Mouse (Mus musculus) forebrain, postnatal 0 days (tissue): ENCODE results near the gene Dnajc12. TPM values are rescaled to one million over a fixed set of nuclear protein-coding genes. Genes with fewer than 3 reads are reported as not detected.
"Not testable (repeated sequence)": the region's sequence is repeated elsewhere in the genome, so short reads cannot be mapped to it uniquely, and the experiment has no call there.

Experiments used
- ATAC-seq: fragments of 200-750 bp; cut with Nextera tagmentation; 2 replicates; pipeline ENCODE4 v1.8.0; 2017; ENCODE audit warnings: mild to moderate bottlenecking, moderate library complexity
- DNase-seq: peaks from one replicate; pipeline ENCODE4 v3.0.0-alpha.2; 2015
- H3K27ac ChIP-seq: fragments of 300-500 bp; sonication (generic); 2 replicates; pipeline ENCODE4 v1.5.1; 2014; ENCODE audit warnings: low read depth, mild to moderate bottlenecking, antibody characterized with exemption, low read length, moderate library complexity, mixed read lengths
- H3K27me3 ChIP-seq: fragments of 300-500 bp; sonication (generic); 2 replicates; pipeline ENCODE4 v1.6.1; 2014; ENCODE audit warnings: mild to moderate bottlenecking, low read length, mixed read lengths; ENCODE audit not compliant: insufficient read depth
- H3K36me3 ChIP-seq: fragments of 300-500 bp; sonication (generic); 2 replicates; pipeline ENCODE4 v1.6.1; 2014; ENCODE audit warnings: mild to moderate bottlenecking, moderate library complexity; ENCODE audit not compliant: insufficient read depth
- H3K4me1 ChIP-seq: fragments of 300-500 bp; sonication (generic); 2 replicates; pipeline ENCODE4 v1.6.1; 2014; ENCODE audit warnings: antibody characterized with exemption; ENCODE audit not compliant: insufficient read depth
- H3K4me2 ChIP-seq: fragments of 300-500 bp; sonication (generic); 2 replicates; pipeline ENCODE4 v1.6.1; 2014; ENCODE audit warnings: low read depth, mild to moderate bottlenecking, moderate library complexity
- H3K4me3 ChIP-seq: fragments of 300-500 bp; sonication (generic); 2 replicates; pipeline ENCODE4 v1.5.1; 2014; ENCODE audit warnings: low read depth, low read length, mixed read lengths
- H3K9ac ChIP-seq: fragments of 300-500 bp; sonication (generic); 2 replicates; pipeline ENCODE4 v1.6.1; 2014; ENCODE audit warnings: mild to moderate bottlenecking
- H3K9me3 ChIP-seq: fragments of 300-500 bp; sonication (generic); 2 replicates; pipeline ENCODE4 v1.6.1; 2016; ENCODE audit warnings: low read length
- CTCF ChIP-seq: sonication (generic); IDR thresholded peaks from 2 replicates; pipeline ENCODE4 v1.5.1; 2016; ENCODE audit warnings: antibody characterized with exemption, control low read depth, low read depth
- WGBS: fragments of 180-500 bp; shearing (Covaris S2); extraction: QIAGEN DNeasy Blood & Tissue Kit; methylation state at CpG from one replicate; pipeline ENCODE4 v1.1.7; 2014; 5-methylcytosine and 5-hydroxymethylcytosine counted together
- polyA plus RNA-seq: library from polyadenylated mRNA; unstranded; fragments of >200 nt; fragmentation: Nextera tagmentation; extraction: Ambion mirVana; gene quantifications from 2 replicates; pipeline ENCODE4 v1.2.1, GENCODE M21; 2015
- total RNA-seq: library from RNA; depleted of rRNA; stranded (reverse); fragments of >200 nt; gene quantifications from 2 replicates; pipeline ENCODE4 v1.2.3, GENCODE M21; 2014

Gene Dnajc12
- total and polyA plus RNA-seq, 2 experiments from 2014 or later: 8.4 to 11.0 TPM

GRCm38 (mm10) chr10:63367386-63367785 lies 14.9 kb upstream of the Dnajc12 start:
- Histone ChIP-seq H3K27me3 (no peaks in the 10 kb centered on the region), H3K4me1 (no peaks in the 10 kb centered on the region), H3K4me2 (no peak overlapping the region), H3K27ac (no peak overlapping the region), H3K4me3 (no peak overlapping the region), H3K9me3 (no peaks in the 10 kb centered on the region), H3K36me3 (no peaks in the 10 kb centered on the region), H3K9ac (no peak overlapping the region)
- ATAC-seq (no peak), DNase-seq (no peak)
- TF ChIP-seq CTCF: no peak
- 85% methylated on average over 6 of the region's 6 CpGs for WGBS

- Histone ChIP-seq H3K27ac (no peak overlapping the region), H3K4me1 (no peaks in the 10 kb centered on the region), H3K27me3 (no peaks in the 10 kb centered on the region), H3K9ac (no peak overlapping the region), H3K4me3 (no peak overlapping the region), H3K4me2 (no peak overlapping the region), H3K9me3 (no peaks in the 10 kb centered on the region), H3K36me3 (no peaks in the 10 kb centered on the region)
- WGBS: 57% methylated on average over 3 of the region's 3 CpGs
- ATAC-seq: no peak
- no peak for TF ChIP-seq CTCF
- no peak for DNase-seq
Observed at GRCm38 (mm10) chr10:63368041-63368440, 14.2 kb upstream of the Dnajc12 start.

GRCm38 (mm10) chr10:63376303-63376702 lies 5.9 kb upstream of the Dnajc12 start:
- DNase-seq (no peak), ATAC-seq (no peak)
- no peaks in the 10 kb centered on the region for H3K4me1 ChIP-seq
- no peaks in the 10 kb centered on the region for H3K9me3 ChIP-seq
- H3K27me3 ChIP-seq: no peaks in the 10 kb centered on the region
- no peak overlapping the region for H3K27ac ChIP-seq
- H3K36me3 ChIP-seq: no peaks in the 10 kb centered on the region
- H3K4me3 ChIP-seq: no peak overlapping the region
- TF ChIP-seq CTCF: no peak
- no peak overlapping the region for H3K9ac ChIP-seq
- WGBS: 83% methylated on average over 5 of the region's 5 CpGs
- no peak overlapping the region for H3K4me2 ChIP-seq

- H3K4me2 ChIP-seq: no peak overlapping the region
- DNase-seq (peak; percentile 88), ATAC-seq (peak; percentile 12; the same call in 1 of the 2 replicates)
- H3K4me1 ChIP-seq: 0 out of 2 replicates have a peak, but pooled peaks cover 6% of the 10 kb centered on the region
- peak; percentile 90 for TF ChIP-seq CTCF
- H3K27ac ChIP-seq: no peak overlapping the region
- 19% methylated on average over 9 of the region's 9 CpGs for WGBS
- H3K9me3 ChIP-seq: no peaks in the 10 kb centered on the region
- H3K4me3 ChIP-seq: no peak overlapping the region
- H3K27me3 ChIP-seq: no peaks in the 10 kb centered on the region
- H3K36me3 ChIP-seq: no peaks in the 10 kb centered on the region
- no peak overlapping the region for H3K9ac ChIP-seq
Observed at GRCm38 (mm10) chr10:63377468-63377867, 4.8 kb upstream of the Dnajc12 start.

GRCm38 (mm10) chr10:63378948-63379680 lies 3.1 kb upstream of the Dnajc12 start:
- 0 out of 2 replicates have a peak, but pooled peaks cover 6% of the 10 kb centered on the region for H3K4me1 ChIP-seq
- ATAC-seq: no peak
- H3K4me2 ChIP-seq: no peak overlapping the region
- no peaks in the 10 kb centered on the region for H3K36me3 ChIP-seq
- H3K9me3 ChIP-seq: no peaks in the 10 kb centered on the region
- TF ChIP-seq CTCF: no peak
- 42% methylated on average over 6 of the region's 6 CpGs for WGBS
- H3K4me3 ChIP-seq: no peak overlapping the region
- H3K27ac ChIP-seq: no peak overlapping the region
- no peak for DNase-seq
- no peak overlapping the region for H3K9ac ChIP-seq
- no peaks in the 10 kb centered on the region for H3K27me3 ChIP-seq

GRCm38 (mm10) chr10:63381498-63382280 lies 554 bp upstream of the Dnajc12 start, which contains the start of gene Sirt1:
Gene Sirt1, minus strand, starts transcription at chr10:63381704.
- DNase-seq (peak; percentile 17), ATAC-seq (no peak)
- 5% methylated on average over 24 of the region's 24 CpGs for WGBS
- no peak for TF ChIP-seq CTCF
- Histone ChIP-seq H3K27ac (peak within 1 kb of the TSS; percentile 60; the same call in 1 of the 2 replicates), H3K27me3 (no peaks in the 10 kb centered on the region), H3K4me2 (peak within 1 kb of the TSS; percentile 79), H3K9ac (peak within 1 kb of the TSS; percentile 59), H3K4me1 (0 out of 2 replicates have a peak, but pooled peaks cover 6% of the 10 kb centered on the region), H3K9me3 (no peaks in the 10 kb centered on the region), H3K36me3 (no peaks in the 10 kb centered on the region), H3K4me3 (peak within 1 kb of the TSS; percentile 56)

GRCm38 (mm10) chr10:63385897-63386296 lies 3.7 kb downstream of the Dnajc12 start:
- ATAC-seq, H3K4me1 ChIP-seq, H3K27ac ChIP-seq, H3K36me3 ChIP-seq, H3K9me3 ChIP-seq, DNase-seq, H3K27me3 ChIP-seq: not testable (repeated sequence)
- Histone ChIP-seq H3K9ac (peak overlapping the region; percentile 55; the same call in 1 of the 2 replicates), H3K4me2 (peak overlapping the region; percentile 67), H3K4me3 (peak overlapping the region; percentile 56)
- 20% methylated on average over 5 of the region's 5 CpGs for WGBS
